20 mouse cellular contexts compared by ENCODE assay signal in the genomic region with DNA sequence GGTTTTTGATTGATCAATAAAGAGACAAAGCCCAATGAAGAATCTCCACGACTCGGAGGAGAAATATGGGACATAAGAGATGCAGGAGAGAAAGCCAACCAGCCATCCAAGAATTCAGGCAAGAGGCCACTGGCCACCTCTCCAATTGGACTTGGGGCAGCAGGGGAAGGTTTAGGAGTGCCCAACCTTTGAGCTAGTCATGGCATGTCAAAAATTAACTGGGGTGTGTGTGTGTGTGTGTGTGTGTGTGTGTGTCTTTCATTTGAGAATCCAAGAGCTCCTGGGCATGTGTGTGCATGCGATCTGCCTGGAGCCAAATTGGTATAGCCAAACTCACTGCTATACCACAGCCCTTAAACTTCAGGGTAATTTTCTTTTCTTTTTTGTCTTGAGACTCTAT. TPM values are rescaled to one million over a fixed set of nuclear protein-coding genes. Genes with fewer than 3 reads are reported as not detected.
A peak's percentile ranks its signal among the peaks of the same experiment; 100 is the strongest.
DNase-seq lines count a peak whose midpoint lies in the region; ATAC-seq lines count a peak whose summit lies in the region.
"Had no signal": no experiment of that assay in that cellular context is flagged by ENCODE, and none has a peak within 500 bp of the region (broad histone marks: within the 10 kb centered on the region; RNA-seq: fewer than 3 reads in every experiment).

No protein-coding gene starts in this region.

- H3K9ac ChIP-seq in kidney, embryonic 16.5 days (replicated peaks; ENCODE audit: low read length) = no peak overlapping the region
- H3K9ac ChIP-seq in hindbrain, embryonic 12.5 days = no peak overlapping the region
- H3K9ac ChIP-seq: embryonic facial prominence, embryonic 13.5 days; forebrain, embryonic 12.5 days; heart, embryonic 15.5 days; hindbrain, embryonic 15.5 days had no signal

- no peak overlapping the region for H3K4me2 ChIP-seq in kidney, embryonic 16.5 days (replicated peaks; ENCODE audit: low read depth, low read length)
- H3K4me2 ChIP-seq in hindbrain, embryonic 12.5 days (replicated peaks) = no peak overlapping the region
- H3K4me2 ChIP-seq: embryonic facial prominence, embryonic 13.5 days; forebrain, embryonic 12.5 days; heart, embryonic 11.5 days; heart, embryonic 15.5 days; hindbrain, embryonic 15.5 days had no signal

- H3K9me3 ChIP-seq in kidney, embryonic 16.5 days (ENCODE audit: low read length) = no peaks in the 10 kb centered on the region
- H3K9me3 ChIP-seq in hindbrain, embryonic 12.5 days (replicated peaks) = no peaks in the 10 kb centered on the region
- H3K9me3 ChIP-seq: embryonic facial prominence, embryonic 13.5 days; forebrain, embryonic 12.5 days; heart, embryonic 15.5 days; hindbrain, embryonic 10.5 days; hindbrain, embryonic 15.5 days had no signal

- peak; percentile 57 to 70 for DNase-seq in kidney, adult 8-10 months
- DNase-seq in adipocyte (ENCODE audit: low spot score) = peak; percentile 21
- DNase-seq in kidney, adult 9 months = peak; percentile 84
- peak; percentile 49 to 70 for DNase-seq in kidney, postnatal 36 days
- DNase-seq: adrenal gland, postnatal 10 days; cerebellum, adult 11 months; cerebellum, adult 9-10 months; cerebellum, postnatal 25 days; gastrocnemius, postnatal 14 days; heart, adult 2 months; heart, postnatal 14 days had no signal

- H3K36me3 ChIP-seq in kidney, embryonic 16.5 days (ENCODE audit: insufficient read depth, low read length) = no peaks in the 10 kb centered on the region
- H3K36me3 ChIP-seq in hindbrain, embryonic 12.5 days = no peaks in the 10 kb centered on the region
- H3K36me3 ChIP-seq: embryonic facial prominence, embryonic 13.5 days; forebrain, embryonic 12.5 days; heart, embryonic 15.5 days; hindbrain, embryonic 10.5 days; hindbrain, embryonic 15.5 days had no signal

- ATAC-seq in kidney, embryonic 16.5 days (ENCODE audit: low FRiP score, low TSS enrichment) = no peak
- no peak for ATAC-seq in hindbrain, embryonic 12.5 days (ENCODE audit: low FRiP score)
- ATAC-seq: forebrain, embryonic 16.5 days had no signal

- H3K27me3 ChIP-seq in kidney, embryonic 16.5 days (ENCODE audit: insufficient read depth, low read length) = no peaks in the 10 kb centered on the region
- no peaks in the 10 kb centered on the region for H3K27me3 ChIP-seq in hindbrain, embryonic 12.5 days
- H3K27me3 ChIP-seq: embryonic facial prominence, embryonic 13.5 days; forebrain, embryonic 12.5 days; heart, embryonic 15.5 days; hindbrain, embryonic 15.5 days had no signal

- 84% methylated on average over 3 of the region's 3 CpGs for WGBS in kidney, embryonic 16.5 days
- 93% methylated on average over 3 of the region's 3 CpGs for WGBS in hindbrain, embryonic 12.5 days

- peaks cover 10% of the 10 kb centered on the region; the same call in 1 of the 2 replicates for H3K4me1 ChIP-seq in kidney, embryonic 16.5 days (ENCODE audit: insufficient read depth, low read length)
- no peaks in the 10 kb centered on the region for H3K4me1 ChIP-seq in hindbrain, embryonic 12.5 days
- H3K4me1 ChIP-seq: embryonic facial prominence, embryonic 13.5 days; forebrain, embryonic 12.5 days; heart, embryonic 15.5 days; hindbrain, embryonic 15.5 days had no signal

- no peak overlapping the region for H3K4me3 ChIP-seq in kidney, embryonic 16.5 days (ENCODE audit: low read length)
- no peak overlapping the region for H3K4me3 ChIP-seq in hindbrain, embryonic 12.5 days
- H3K4me3 ChIP-seq: embryonic facial prominence, embryonic 13.5 days; forebrain, embryonic 12.5 days; heart, adult 2 months; heart, embryonic 15.5 days; hindbrain, embryonic 10.5 days; hindbrain, embryonic 15.5 days had no signal

- H3K27ac ChIP-seq in kidney, embryonic 16.5 days (ENCODE audit: low read length) = no peak overlapping the region
- no peak overlapping the region for H3K27ac ChIP-seq in hindbrain, embryonic 12.5 days
- H3K27ac ChIP-seq: embryonic facial prominence, embryonic 13.5 days; forebrain, embryonic 12.5 days; heart, adult 2 months; heart, embryonic 15.5 days; hindbrain, embryonic 10.5 days; hindbrain, embryonic 15.5 days had no signal

RNA-seq across cellular contexts. Expression of a gene that starts 51.6 kb away (rescaled TPM):
- 3.9 and 4.8 TPM in 2 replicates for polyA plus RNA-seq in kidney, embryonic 16.5 days (2015; fragmentation: Nextera tagmentation; extraction: Ambion mirVana)
- 15.2 and 15.7 TPM in 2 replicates for polyA plus RNA-seq in hindbrain, embryonic 12.5 days (2016; fragmentation: Nextera tagmentation; extraction: Ambion mirVana)

Comparison
In these comparisons a context has a peak if more than half of its experiments do, and no peak if none do; other contexts are left out.
1. DNase-seq: peak in every context shown above with its lines; median percentile 84 in kidney, adult 9 months; 64 in kidney, adult 8-10 months; 60 in kidney, postnatal 36 days; 21 in adipocyte.